Mouse (Mus musculus): ENCODE data around the gene Pclaf.

The Pclaf gene

GRCm38 (mm10) chr9:65890143-65890628 is at the start of gene Pclaf:
Gene Pclaf (plus strand): TSS chr9:65890237.
- DNase-seq = peak; percentile 71 to 74

GRCm38 (mm10) chr9:65844421-65845165 is 45.4 kb upstream of the Pclaf start:
- DNase-seq = no peak

- DNase-seq = no peak
These were observed 41.9 kb upstream of the Pclaf start for GRCm38 (mm10) chr9:65848154-65848553.

- no peak for DNase-seq
These were observed 39.8 kb upstream of the Pclaf start for GRCm38 (mm10) chr9:65850203-65850602.

- no peak for DNase-seq
These were observed 30.4 kb upstream of the Pclaf start for GRCm38 (mm10) chr9:65859656-65860055.

GRCm38 (mm10) chr9:65884564-65885315 is 5.3 kb upstream of the Pclaf start:
- peak; percentile 84 to 89 for DNase-seq

GRCm38 (mm10) chr9:65891126-65891525 is 1.1 kb downstream of the Pclaf start:
- no peak for DNase-seq

- DNase-seq = no peak
These were observed 6.9 kb downstream of the Pclaf start for GRCm38 (mm10) chr9:65896977-65897376.

GRCm38 (mm10) chr9:65902879-65903278 is 12.8 kb downstream of the Pclaf start:
- DNase-seq = no peak

- DNase-seq = no peak
These were observed 13.4 kb downstream of the Pclaf start for GRCm38 (mm10) chr9:65903419-65903818.

GRCm38 (mm10) chr9:65908394-65909300 is 18.6 kb downstream of the Pclaf start, which contains the start of the genes Trip4 and Csnk1g1:
Gene Trip4 (minus strand): TSS chr9:65908794.
Gene Csnk1g1 (plus strand): TSS chr9:65908924.
- peak; percentile 96 to 98 for DNase-seq

- DNase-seq = peak; percentile 34 to 50
These were observed 19.3 kb downstream of the Pclaf start for GRCm38 (mm10) chr9:65909301-65909801.

GRCm38 (mm10) chr9:65909837-65910236 is 19.8 kb downstream of the Pclaf start:
- DNase-seq = no peak

- no peak for DNase-seq
These were observed 23.9 kb downstream of the Pclaf start for GRCm38 (mm10) chr9:65913976-65914375.

GRCm38 (mm10) chr9:65917015-65917414 is 27.0 kb downstream of the Pclaf start:
- DNase-seq = no peak

- no peak for DNase-seq
These were observed 38.4 kb downstream of the Pclaf start for GRCm38 (mm10) chr9:65928456-65928855.

- DNase-seq = no peak
These were observed 39.8 kb downstream of the Pclaf start for GRCm38 (mm10) chr9:65929826-65930225.

GRCm38 (mm10) chr9:65937566-65937965 is 47.5 kb downstream of the Pclaf start:
- no peak for DNase-seq

- DNase-seq = peak; percentile 38 to 52
These were observed 61.1 kb downstream of the Pclaf start for GRCm38 (mm10) chr9:65951082-65951587.

Data from kidney, adult 8-10 months (tissue).